Mouse (Mus musculus): ENCODE results near the gene Zfp57. TPM values are rescaled to one million over a fixed set of nuclear protein-coding genes. Genes with fewer than 3 reads are reported as not detected.

Gene Zfp57
- polyA plus RNA-seq, 1 experiment from 2014 or later: 80.7 TPM

DNA sequence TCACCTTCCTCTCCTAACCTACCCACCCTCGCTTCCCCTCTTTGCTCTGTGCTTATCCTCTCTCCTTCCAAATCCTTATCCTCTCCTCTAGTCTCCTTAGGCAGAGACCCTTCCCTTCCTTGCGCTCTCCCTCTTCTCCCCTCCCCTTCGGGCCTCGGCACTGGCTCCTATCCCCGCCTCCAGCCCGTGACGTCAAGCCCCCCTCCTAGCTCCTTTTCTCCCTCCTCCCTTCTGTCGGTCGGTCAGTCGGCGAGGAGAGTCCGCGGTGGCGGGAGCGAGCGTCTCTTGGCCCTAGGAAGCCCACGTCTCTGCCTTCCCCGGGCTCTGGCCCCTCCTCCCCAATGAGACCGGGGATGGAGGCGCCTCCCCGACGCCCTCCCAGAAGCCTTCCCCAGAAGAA, 49.4 kb downstream of the Zfp57 start:
- under 1% methylated on average over 22 of the region's 22 CpGs for WGBS
- H3K36me3 ChIP-seq (ENCODE audit: insufficient read depth): peaks cover 17% of the 10 kb centered on the region; the same call in 1 of the 2 replicates
- 0 out of 2 replicates have a peak, but pooled peaks cover 6% of the 10 kb centered on the region for H3K4me1 ChIP-seq (ENCODE audit: insufficient read depth)
- H3K9me3 ChIP-seq (ENCODE audit: low read depth, low read length): no peaks in the 10 kb centered on the region
- peak; percentile 52 for ATAC-seq (ENCODE audit: insufficient read depth)
- H3K4me3 ChIP-seq (ENCODE audit: low read depth, low read length): peak overlapping the region; percentile 50
- H3K27me3 ChIP-seq (ENCODE audit: insufficient read depth, low read length): no peaks in the 10 kb centered on the region; the same call in 1 of the 2 replicates
- peak overlapping the region; percentile 83 for H3K4me2 ChIP-seq
- DNase-seq: peak; percentile 89
- TF ChIP-seq CTCF (IDR thresholded peaks at IDR 0.05; ENCODE audit: low read depth): no peak
- H3K27ac ChIP-seq (ENCODE audit: low read depth): no peak overlapping the region
- peak overlapping the region; percentile 72 for H3K9ac ChIP-seq

DNA sequence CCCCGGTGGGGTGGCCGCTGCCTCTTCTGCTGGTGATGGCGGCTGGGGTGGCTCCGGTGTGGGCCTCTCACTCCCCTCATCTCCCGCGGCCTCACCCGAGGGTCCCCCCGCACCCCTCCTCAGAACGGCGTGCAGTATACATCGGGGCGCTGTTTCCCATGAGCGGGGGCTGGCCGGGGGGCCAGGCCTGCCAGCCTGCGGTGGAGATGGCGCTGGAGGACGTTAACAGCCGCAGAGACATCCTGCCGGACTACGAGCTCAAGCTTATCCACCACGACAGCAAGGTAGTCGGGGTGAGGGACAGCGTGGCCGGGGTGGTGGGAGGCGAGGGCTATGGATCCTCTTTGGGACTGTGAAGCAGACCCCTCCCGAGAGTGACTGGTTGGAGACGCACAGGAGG, 49.9 kb downstream of the Zfp57 start:
- peak; percentile 5; the same call in 1 of the 2 replicates for ATAC-seq (ENCODE audit: insufficient read depth)

DNA sequence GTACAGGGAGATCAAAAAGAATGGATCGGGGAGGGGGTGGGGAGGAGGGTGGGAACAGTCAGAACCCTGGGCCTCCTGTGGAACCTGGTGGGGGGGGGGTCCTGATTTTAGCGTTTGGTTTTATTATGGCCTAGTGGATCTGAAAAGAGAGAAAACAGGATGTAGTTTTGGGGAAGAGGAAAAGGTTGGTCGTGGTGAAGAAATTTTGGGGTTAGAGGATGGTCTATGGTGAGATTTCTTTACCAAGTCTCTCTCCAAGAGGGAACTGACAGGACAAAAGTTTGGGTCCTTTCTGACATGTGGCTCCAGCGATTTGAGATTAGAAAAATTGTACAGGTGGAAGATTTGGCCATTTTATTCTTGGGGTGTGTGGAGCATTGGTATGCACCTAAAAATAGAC, 50.8 kb downstream of the Zfp57 start:
- 0 out of 2 replicates have a peak, but pooled peaks cover 5% of the 10 kb centered on the region for H3K4me1 ChIP-seq (ENCODE audit: insufficient read depth)
- 56% methylated on average over 4 of the region's 4 CpGs for WGBS
- no peak overlapping the region for H3K27ac ChIP-seq (ENCODE audit: low read depth)
- no peak overlapping the region for H3K4me2 ChIP-seq
- peaks cover 30% of the 10 kb centered on the region for H3K36me3 ChIP-seq (ENCODE audit: insufficient read depth)
- DNase-seq (no peak), ATAC-seq (ENCODE audit: insufficient read depth) (no peak)
- no peak overlapping the region for H3K9ac ChIP-seq
- TF ChIP-seq CTCF (IDR thresholded peaks at IDR 0.05; ENCODE audit: low read depth): no peak
- H3K27me3 ChIP-seq (ENCODE audit: insufficient read depth, low read length): no peaks in the 10 kb centered on the region; the same call in 1 of the 2 replicates
- H3K4me3 ChIP-seq (ENCODE audit: low read depth, low read length): no peak overlapping the region
- H3K9me3 ChIP-seq (ENCODE audit: low read depth, low read length): no peaks in the 10 kb centered on the region

More for the DNA sequence above, 49.9 kb downstream of the Zfp57 start:
- Histone ChIP-seq H3K4me2 (peak overlapping the region; percentile 83), H3K9me3 (ENCODE audit: low read depth, low read length) (no peaks in the 10 kb centered on the region), H3K27me3 (ENCODE audit: insufficient read depth, low read length) (no peaks in the 10 kb centered on the region; the same call in 1 of the 2 replicates), H3K36me3 (ENCODE audit: insufficient read depth) (peaks cover 21% of the 10 kb centered on the region; the same call in 1 of the 2 replicates), H3K4me3 (ENCODE audit: low read depth, low read length) (peak overlapping the region; percentile 50), H3K9ac (peak overlapping the region; percentile 72), H3K4me1 (ENCODE audit: insufficient read depth) (0 out of 2 replicates have a peak, but pooled peaks cover 6% of the 10 kb centered on the region), H3K27ac (ENCODE audit: low read depth) (no peak overlapping the region)
- no peak for TF ChIP-seq CTCF (IDR thresholded peaks at IDR 0.05; ENCODE audit: low read depth)
- 2% methylated on average over 26 of the region's 27 CpGs for WGBS
- DNase-seq: peak; percentile 18

DNA sequence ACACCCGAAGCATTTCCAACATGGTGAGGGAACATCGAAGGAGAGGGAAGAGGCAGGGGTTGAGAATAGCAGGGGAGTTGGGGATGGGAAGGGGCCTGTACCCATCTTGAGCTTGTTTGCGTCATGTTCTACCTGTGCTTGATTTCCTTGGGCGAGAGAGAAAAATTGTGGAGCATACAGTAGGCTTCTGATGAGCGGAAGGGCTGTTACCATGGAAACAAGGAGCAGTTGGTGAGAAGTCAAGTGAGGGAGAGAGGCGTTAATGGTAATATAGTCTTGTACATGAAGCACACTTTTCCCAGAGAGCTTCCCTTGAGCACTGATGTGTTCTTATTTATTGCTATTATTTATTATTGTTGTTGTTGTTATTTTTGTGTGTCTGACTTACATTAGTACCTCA, 56.0 kb downstream of the Zfp57 start:
- Histone ChIP-seq H3K36me3 (ENCODE audit: insufficient read depth) (peaks cover 60% of the 10 kb centered on the region), H3K4me3 (ENCODE audit: low read depth, low read length) (no peak overlapping the region)
- WGBS: 83% methylated on average over 6 of the region's 6 CpGs

More for the DNA sequence above, 56.0 kb downstream of the Zfp57 start:
- no peaks in the 10 kb centered on the region for H3K4me1 ChIP-seq (ENCODE audit: insufficient read depth)
- DNase-seq (no peak), ATAC-seq (ENCODE audit: insufficient read depth) (no peak)
- no peaks in the 10 kb centered on the region for H3K27me3 ChIP-seq (ENCODE audit: insufficient read depth, low read length)
- H3K9me3 ChIP-seq (ENCODE audit: low read depth, low read length): no peaks in the 10 kb centered on the region
- no peak overlapping the region for H3K4me2 ChIP-seq
- no peak for TF ChIP-seq CTCF (IDR thresholded peaks at IDR 0.05; ENCODE audit: low read depth)
- H3K27ac ChIP-seq (ENCODE audit: low read depth): no peak overlapping the region
- no peak overlapping the region for H3K9ac ChIP-seq

Other genes starting within 250 kb of the Zfp57 start
- gene H2-M10.5, start 228.3 kb upstream of the Zfp57 start, polyA plus RNA-seq (2014; fragmentation: Nextera tagmentation; extraction: Ambion mirVana): not detected in 2 replicates
- gene H2-M10.6, start 189.0 kb upstream of the Zfp57 start, polyA plus RNA-seq (2014; fragmentation: Nextera tagmentation; extraction: Ambion mirVana): not detected in 2 replicates
- 33.1 and 35.0 TPM in 2 replicates for gene Trim26, start 164.0 kb upstream of the Zfp57 start, polyA plus RNA-seq (2014; fragmentation: Nextera tagmentation; extraction: Ambion mirVana)
- 0.11 and 0.16 TPM in 2 replicates for gene Trim15, start 134.0 kb upstream of the Zfp57 start, polyA plus RNA-seq (2014; fragmentation: Nextera tagmentation; extraction: Ambion mirVana)
- 2.6 and 3.4 TPM in 2 replicates for gene Trim10, start 131.6 kb upstream of the Zfp57 start, polyA plus RNA-seq (2014; fragmentation: Nextera tagmentation; extraction: Ambion mirVana)
- not detected in 2 replicates for gene Trim40, start 111.0 kb upstream of the Zfp57 start, polyA plus RNA-seq (2014; fragmentation: Nextera tagmentation; extraction: Ambion mirVana)
- 0.11 and 0.16 TPM in 2 replicates for gene Trim31, start 103.0 kb upstream of the Zfp57 start, polyA plus RNA-seq (2014; fragmentation: Nextera tagmentation; extraction: Ambion mirVana)
- gene Rnf39, start 58.2 kb upstream of the Zfp57 start, polyA plus RNA-seq (2014; fragmentation: Nextera tagmentation; extraction: Ambion mirVana): 0.35 and 0.53 TPM in 2 replicates
- 116 and 123 TPM in 2 replicates for gene Ppp1r11, start 49.4 kb upstream of the Zfp57 start, polyA plus RNA-seq (2014; fragmentation: Nextera tagmentation; extraction: Ambion mirVana)
- 102 and 109 TPM in 2 replicates for gene Znrd1, start 42.6 kb upstream of the Zfp57 start, polyA plus RNA-seq (2014; fragmentation: Nextera tagmentation; extraction: Ambion mirVana)
- 5.1 and 6.9 TPM in 2 replicates for gene Znrd1as, start 42.6 kb upstream of the Zfp57 start, polyA plus RNA-seq (2014; fragmentation: Nextera tagmentation; extraction: Ambion mirVana)
- not detected in 2 replicates for gene 2410137M14Rik, start 19.9 kb upstream of the Zfp57 start, polyA plus RNA-seq (2014; fragmentation: Nextera tagmentation; extraction: Ambion mirVana)
- 0.17 and 0.22 TPM in 2 replicates for gene H2-M5, start 11.6 kb upstream of the Zfp57 start, polyA plus RNA-seq (2014; fragmentation: Nextera tagmentation; extraction: Ambion mirVana)
- 0.11 and 0.13 TPM in 2 replicates for gene Mog, start 22.2 kb downstream of the Zfp57 start, polyA plus RNA-seq (2014; fragmentation: Nextera tagmentation; extraction: Ambion mirVana)
- gene Gabbr1, start 44.8 kb downstream of the Zfp57 start, polyA plus RNA-seq (2014; fragmentation: Nextera tagmentation; extraction: Ambion mirVana): 7.0 and 8.8 TPM in 2 replicates
- 0.34 TPM in 1 of 2 replicates, not detected in the other for gene Olfr90, start 87.3 kb downstream of the Zfp57 start, polyA plus RNA-seq (2014; fragmentation: Nextera tagmentation; extraction: Ambion mirVana)
- 0.07 TPM in 1 of 2 replicates, not detected in the other for gene Olfr91, start 97.1 kb downstream of the Zfp57 start, polyA plus RNA-seq (2014; fragmentation: Nextera tagmentation; extraction: Ambion mirVana)
- not detected in 2 replicates for gene Olfr92, start 118.9 kb downstream of the Zfp57 start, polyA plus RNA-seq (2014; fragmentation: Nextera tagmentation; extraction: Ambion mirVana)
- not detected in 2 replicates for gene Olfr93, start 160.3 kb downstream of the Zfp57 start, polyA plus RNA-seq (2014; fragmentation: Nextera tagmentation; extraction: Ambion mirVana)
- gene Ubd, start 192.7 kb downstream of the Zfp57 start, polyA plus RNA-seq (2014; fragmentation: Nextera tagmentation; extraction: Ambion mirVana): not detected in 2 replicates
- gene Olfr94, start 199.8 kb downstream of the Zfp57 start, polyA plus RNA-seq (2014; fragmentation: Nextera tagmentation; extraction: Ambion mirVana): not detected in 2 replicates
- gene Olfr95, start 212.0 kb downstream of the Zfp57 start, polyA plus RNA-seq (2014; fragmentation: Nextera tagmentation; extraction: Ambion mirVana): not detected in 2 replicates
- not detected in 2 replicates for gene Olfr96, start 219.0 kb downstream of the Zfp57 start, polyA plus RNA-seq (2014; fragmentation: Nextera tagmentation; extraction: Ambion mirVana)
- not detected in 2 replicates for gene Olfr97, start 236.2 kb downstream of the Zfp57 start, polyA plus RNA-seq (2014; fragmentation: Nextera tagmentation; extraction: Ambion mirVana)